Mouse (Mus musculus) liver, adult 2 months (tissue): ENCODE data around the gene Pbx3.

ENCODE experiments used
- CTCF ChIP-seq: fragments of 200-500 bp; IDR thresholded peaks from 2 replicates; pipeline ENCODE4 v1.5.1; 2011; ENCODE audit warnings: low read depth, low read length, control low read depth
- POLR2A ChIP-seq: fragments of 200-500 bp; IDR thresholded peaks from 2 replicates; pipeline ENCODE4 v1.6.1; 2011; ENCODE audit warnings: low read length, control low read depth; ENCODE audit not compliant: insufficient read depth; ENCODE audit errors: extremely low read depth

DNA sequence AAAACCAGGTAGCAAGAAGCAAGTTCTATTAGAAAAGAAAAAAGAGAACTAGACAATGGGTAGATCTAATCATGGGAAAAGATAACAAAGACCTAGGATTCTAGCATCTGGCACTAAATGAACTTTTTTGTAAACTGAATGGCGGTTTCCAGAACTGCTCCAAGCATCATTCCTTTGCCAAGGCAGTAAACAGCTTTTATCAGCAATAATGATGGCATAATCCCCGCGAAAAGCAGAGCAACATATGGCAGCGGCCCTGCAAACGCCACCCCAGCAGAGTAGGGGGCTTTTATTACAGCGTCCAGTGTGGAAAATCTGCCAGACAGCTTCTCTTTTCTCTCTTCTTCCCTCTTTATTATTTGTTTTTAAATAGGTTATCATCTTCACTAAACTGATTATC, 93.2 kb downstream of the Pbx3 start:
- TF ChIP-seq POLR2A: no peak
- TF ChIP-seq CTCF: no peak
